Mouse (Mus musculus) spleen, adult 2 months (tissue): ENCODE results near the gene Tmem254b.
"Not testable (repeated sequence)": the region's sequence is repeated elsewhere in the genome, so short reads cannot be mapped to it uniquely, and the experiment has no call there.

ENCODE experiments used
- CTCF ChIP-seq: fragments of 200-500 bp; IDR thresholded peaks from 2 replicates; pipeline ENCODE4 v1.5.1; 2011; ENCODE audit warnings: mild to moderate bottlenecking, inconsistent platforms; ENCODE audit not compliant: insufficient read depth, insufficient read length, insufficient replicate concordance; ENCODE audit errors: extremely low read depth
- POLR2A ChIP-seq: fragments of 200-500 bp; IDR thresholded peaks from 2 replicates; pipeline ENCODE4 v1.6.1; 2011; ENCODE audit warnings: low read depth, low read length, inconsistent platforms

GRCm38 (mm10) chr14:26173955-26174354 lies 32.9 kb downstream of the Tmem254b start:
- TF ChIP-seq CTCF, POLR2A: not testable (repeated sequence)
